Mouse (Mus musculus): ENCODE measurements at regions not wholly inside any gene's neighbourhood (a gene's known extent, or its start where the extent isn't known, plus 50 kb on each side); places are given as distances from the start of the nearest gene placed in this dataset.

DNA sequence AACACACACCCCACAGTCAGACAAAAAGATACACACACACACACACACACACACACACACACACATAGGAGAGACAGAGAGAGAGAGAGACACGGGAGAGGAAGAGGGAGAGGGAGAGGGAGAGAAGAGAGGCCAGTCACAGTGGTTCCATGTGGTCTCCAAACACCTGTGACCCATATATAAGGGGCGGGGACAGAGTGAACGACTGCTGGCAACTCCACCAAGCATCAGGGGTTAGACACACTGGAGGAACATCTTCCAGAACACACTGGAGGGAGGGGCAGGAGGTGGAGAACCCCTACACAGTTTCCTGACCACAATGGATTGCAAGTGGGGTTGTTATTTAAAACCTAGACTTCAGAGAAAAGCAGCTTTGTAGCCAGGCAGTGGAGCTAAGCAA lies 321.4 kb downstream of the Hlx start:
- no peak for DNase-seq (ENCODE audit: extremely low spot score, low read depth, low spot score)

DNA sequence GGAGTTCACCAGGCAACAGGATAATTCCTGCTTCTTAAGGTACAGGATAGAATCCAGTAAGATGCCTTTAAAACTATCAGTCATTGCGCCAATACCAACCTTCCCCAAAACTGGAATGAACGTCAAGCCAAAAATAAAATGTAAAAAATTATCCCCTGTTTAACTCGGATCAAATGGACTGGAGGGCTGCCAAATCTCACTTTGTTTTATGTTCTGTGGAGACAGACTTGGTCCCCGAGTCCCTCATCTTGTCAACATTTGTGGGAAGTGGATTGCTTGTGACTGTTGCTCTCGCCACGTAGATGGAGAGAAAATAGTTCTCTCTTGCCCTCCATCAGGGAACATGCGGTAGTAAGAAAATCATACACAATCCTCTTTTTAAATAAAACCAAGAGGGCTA lies 322.4 kb downstream of the Hlx start:
- no peak for DNase-seq (ENCODE audit: extremely low spot score, low read depth, low spot score)

DNA sequence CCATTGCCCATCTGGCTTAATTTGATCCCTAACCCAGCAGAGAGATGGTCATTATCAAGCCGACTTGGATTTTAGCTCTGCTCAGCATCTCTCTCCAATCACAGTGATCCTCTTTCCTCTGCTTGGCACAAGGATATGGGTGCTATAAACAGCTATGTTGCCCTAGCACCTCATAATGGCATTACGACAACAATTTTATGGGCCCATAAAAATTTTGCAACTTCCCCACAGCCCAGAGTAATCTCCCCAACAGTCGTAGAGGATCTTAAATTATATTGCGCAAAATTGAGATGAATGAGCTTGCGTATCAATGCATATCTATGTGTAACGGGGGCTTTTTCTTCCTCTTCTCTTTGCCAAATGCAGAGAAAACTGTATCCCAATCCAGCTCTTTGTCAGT lies 329.4 kb downstream of the Hlx start:
- DNase-seq (ENCODE audit: extremely low spot score, low read depth, low spot score): peak; percentile 5

DNA sequence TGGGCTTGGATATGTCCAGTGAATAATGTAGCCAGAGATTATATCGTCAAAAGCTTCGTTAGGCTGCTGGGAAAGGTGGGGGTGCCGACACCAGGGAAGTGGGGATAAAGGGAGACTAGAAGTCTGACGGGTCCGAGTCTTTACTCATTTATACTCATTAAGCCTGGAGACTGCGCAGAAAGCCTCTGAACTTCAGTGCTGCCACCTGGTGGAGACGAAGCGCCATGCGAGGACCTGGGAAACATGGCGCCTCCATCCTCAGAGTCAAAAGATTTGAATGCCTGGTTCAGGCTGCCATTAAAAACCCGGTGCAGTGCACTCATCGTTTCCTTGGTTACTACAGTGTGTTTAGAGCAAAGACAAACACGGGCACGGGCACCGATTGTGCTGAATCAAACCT lies 337.2 kb downstream of the Hlx start:
- no peak for DNase-seq (ENCODE audit: extremely low spot score, low read depth, low spot score)

DNA sequence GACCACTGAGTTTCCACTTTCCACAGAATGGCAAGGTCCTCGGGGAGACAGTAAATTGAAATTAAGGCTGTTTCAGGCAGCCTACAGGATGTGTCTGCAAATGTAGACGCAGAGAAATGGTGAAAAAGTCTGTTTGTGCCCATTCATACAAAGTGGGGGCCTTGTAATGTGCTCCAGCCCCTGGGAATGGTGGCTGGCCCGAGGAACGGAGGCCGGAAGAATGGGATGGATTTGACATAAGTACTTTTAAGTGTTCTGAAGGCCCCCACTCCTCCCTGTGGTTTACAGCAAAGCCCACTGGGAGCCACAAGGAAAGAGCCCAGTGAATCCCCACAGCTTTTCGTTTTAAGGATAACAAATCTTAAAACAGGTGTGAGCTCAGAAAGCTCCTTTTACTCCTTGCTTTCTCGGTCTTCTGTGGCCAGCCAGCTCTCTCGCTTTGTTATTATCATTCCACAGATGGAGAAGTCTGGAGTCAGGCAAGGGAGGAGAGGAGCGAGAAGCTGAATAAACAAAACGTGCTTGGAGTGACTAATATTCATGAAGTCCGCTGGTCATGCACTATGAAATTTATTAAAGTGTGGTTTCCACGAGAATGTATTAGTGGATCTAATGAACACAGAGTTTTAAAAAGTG lies 337.7 kb downstream of the Hlx start:
- no peak for DNase-seq (ENCODE audit: extremely low spot score, low read depth, low spot score)

DNA sequence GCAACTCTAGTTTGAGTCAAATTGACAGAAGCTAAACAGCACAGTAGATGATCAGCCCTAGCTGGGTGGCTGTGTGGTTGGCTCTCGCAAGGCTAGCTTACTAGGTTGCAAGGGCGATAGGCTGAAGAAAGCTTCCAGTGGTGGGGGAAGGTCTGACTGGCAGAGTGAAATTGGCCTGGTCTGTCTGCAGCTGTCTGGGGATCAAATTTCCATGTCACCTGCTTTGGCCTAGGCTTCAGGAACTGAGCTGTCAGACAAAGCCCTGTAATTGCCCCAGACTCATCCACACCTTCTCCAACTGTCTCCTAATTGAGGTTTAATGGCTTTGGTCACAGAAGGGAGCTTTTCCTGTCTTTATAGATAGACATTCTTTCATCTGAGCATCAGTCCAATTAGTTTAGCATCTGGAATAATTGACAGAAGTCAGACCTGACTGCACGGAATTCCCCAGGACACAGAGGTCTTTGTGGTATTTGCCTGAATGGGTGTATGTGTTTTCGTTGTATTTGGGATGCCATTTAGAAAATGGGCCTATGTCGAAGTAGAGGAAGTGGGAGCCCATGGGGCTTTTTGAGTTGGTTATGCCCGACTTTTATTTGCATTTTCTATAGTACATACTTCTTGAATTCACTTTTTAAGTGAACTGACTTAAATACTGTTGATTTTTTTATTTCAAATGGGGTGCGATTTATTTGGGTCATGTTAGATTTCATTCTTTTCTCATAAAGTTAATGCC lies 348.2 kb downstream of the Hlx start:
- no peak for DNase-seq (ENCODE audit: extremely low spot score, low read depth, low spot score)

DNA sequence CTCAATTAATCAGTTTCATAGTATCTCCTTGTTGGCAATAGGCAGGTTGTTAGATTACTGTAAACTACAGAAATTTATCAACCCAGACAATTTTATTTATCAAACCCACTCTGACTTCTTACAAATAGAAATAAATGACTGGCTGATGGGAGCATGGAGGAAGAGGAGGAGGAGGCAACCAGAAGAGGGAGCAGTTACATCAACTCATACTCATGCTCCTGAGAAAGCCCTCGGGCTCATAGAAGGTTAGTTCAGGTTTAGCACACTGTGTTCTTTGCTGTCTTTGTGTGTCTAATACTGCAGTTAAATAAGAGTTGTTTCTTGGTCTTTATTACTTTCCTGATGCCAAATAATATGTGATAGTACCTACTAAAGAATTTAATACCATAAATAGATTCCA lies 344.6 kb upstream of the 1700056E22Rik start:
- no peak for DNase-seq (ENCODE audit: extremely low spot score, low read depth, low spot score)

DNA sequence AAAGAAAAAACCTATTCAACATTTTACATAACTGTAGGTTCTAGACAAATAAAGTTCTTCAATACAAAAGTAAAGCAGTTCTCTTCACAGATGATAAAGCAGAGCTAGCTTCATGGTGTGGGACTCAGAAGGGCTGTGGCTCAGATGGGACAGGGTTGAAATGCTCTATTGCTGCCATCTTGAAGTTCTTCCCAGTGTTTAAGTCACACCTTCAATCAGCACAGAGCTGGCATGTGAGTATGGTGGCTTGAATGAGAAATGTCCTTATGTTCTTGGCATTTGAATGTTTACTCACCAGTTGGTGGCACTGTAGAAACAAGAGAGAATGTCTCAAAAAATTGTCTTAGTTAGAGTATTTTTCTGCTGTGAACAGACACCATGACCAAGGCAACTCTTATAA lies 330.9 kb upstream of the 1700056E22Rik start:
- DNase-seq (ENCODE audit: extremely low spot score, low read depth, low spot score): no peak

DNA sequence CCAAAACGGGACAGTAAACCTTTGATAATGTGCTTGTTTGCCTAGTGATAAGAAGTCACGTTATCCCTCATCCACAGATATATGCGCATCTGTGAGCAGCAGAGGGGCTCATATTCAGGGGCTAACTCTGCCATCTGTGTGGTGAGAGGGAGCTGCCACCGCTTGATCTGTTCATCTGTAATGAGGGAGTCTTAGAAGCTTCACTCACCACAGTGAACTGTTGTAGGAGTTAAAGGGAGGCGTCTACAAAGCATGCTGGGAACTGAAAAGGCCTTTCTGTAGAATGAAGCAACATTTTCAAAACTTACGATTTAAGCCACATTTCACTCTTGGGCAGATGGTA lies 324.1 kb upstream of the 1700056E22Rik start:
- DNase-seq (ENCODE audit: extremely low spot score, low read depth, low spot score): no peak

DNA sequence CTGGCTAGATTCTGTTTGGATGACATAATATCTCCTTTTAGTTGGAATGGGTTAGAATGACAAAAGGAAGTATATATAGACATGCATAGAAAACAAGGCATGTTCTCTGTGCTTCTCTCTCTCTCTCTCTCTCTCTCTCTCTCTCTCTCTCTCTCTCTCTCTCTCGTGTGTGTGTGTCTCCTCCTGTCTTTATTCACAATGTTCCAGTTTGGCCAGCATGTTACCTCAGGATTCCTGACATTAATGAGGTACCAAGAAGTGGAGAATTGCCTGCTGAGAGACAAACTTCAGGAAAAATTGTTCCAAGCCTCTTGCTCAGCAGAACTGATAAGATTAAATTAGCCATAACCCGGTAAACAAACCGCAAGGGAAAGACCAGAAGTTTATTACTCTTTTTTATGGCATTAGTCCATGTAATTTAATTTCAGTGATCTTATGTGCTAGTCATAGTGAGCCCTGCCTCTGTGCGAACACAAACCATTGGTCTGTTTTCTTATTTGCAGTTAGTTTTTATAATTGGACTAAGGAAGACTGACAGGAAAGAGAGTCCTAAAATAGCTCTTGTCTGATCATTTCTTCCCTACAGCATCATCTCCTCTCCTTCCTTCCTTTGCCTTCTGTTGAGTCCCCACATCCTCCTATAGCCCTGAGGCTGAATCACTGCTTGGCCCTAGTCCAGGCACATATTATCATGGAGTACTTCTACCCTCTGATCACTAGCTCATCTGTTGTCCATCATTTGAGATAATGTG lies 323.5 kb upstream of the 1700056E22Rik start:
- no peak for DNase-seq (ENCODE audit: extremely low spot score, low read depth, low spot score)

DNA sequence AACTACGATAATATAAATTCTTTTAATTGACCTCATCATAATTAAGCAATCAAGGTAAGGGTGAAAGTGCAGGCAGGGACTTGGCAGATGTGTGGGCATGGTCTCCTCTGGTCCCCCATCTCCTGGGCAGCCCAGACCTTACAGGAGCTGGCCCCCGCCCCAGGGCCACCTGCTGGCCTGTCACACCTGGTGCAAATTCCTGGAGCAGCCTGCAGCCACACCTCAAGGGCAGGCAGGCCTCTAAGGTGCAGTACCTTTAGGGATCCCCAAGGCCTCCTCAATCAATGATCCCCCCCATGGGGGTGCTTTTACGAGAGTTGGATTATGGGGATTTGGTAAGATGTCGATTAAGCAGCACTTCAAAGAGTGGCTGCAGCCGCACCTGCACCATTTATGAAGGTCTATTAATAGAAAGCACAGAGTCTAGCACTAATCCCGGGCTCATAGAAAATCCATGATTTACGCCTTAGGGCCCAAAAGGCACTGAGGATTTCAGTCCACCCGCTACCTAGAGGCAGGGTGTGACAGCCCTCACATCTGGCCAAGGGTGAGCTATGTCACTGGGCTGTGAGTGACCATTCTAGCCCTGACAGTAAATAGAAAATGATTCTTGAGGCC lies 319.8 kb upstream of the 1700056E22Rik start:
- no peak for DNase-seq (ENCODE audit: extremely low spot score, low read depth, low spot score)

DNA sequence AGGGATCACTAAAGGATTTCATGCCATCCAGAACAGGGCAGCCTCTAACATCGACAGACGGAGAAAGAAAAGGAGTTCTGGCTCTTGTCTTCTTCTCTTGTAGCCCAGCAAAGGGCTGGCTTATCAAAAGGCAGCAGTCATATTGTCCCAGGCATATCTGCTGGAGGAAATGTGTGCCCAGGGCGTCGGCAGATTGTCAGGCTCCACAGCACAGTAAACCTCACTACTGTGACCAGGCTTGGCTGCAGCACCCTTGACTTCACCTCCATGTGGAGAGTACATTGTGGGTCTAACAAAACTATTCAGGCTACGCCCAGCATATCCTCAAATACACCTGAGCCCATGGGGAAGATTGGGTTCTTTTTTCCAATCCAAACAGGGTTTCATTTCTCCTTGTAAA lies 317.7 kb upstream of the 1700056E22Rik start:
- no peak for DNase-seq (ENCODE audit: extremely low spot score, low read depth, low spot score)

DNA sequence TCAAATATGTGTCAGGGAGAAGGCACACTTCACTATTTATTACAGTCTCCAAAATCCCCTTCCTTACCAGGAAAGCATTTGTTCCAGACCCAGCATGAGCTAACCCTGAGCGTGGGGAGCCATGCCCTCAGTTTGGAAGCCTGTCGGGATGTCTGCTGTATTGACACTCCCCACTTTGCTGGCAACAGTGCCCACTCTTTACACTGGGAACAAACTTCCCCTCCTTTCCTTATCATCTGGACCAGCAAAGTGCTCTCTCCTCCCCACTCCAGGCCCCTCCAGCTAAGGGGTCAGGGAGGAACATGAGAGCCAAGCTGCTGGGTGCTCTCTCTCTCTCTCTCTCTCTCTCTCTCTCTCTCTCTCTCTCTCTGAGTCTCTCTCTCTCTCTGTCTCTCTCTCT lies 310.7 kb upstream of the 1700056E22Rik start:
- DNase-seq (ENCODE audit: extremely low spot score, low read depth, low spot score): no peak

DNA sequence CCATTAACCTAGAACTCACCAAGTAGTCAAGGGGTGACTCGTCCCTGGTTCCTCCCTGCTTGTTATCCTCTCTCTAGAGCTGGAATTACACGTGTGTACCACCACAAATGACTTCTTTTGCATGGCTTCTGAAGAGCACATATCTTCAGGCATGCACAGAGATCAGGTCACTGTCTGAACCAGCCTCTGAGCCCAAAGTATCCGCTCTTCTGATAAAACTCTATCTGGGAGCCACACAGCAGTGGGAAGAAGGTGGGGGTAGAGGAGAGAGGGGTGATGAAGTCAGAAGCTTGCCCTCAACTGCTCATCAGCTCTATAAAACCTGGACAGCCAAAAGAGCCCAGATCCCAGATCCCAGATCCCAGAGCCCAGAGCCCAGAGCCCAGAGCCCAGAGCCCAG lies 301.9 kb upstream of the 1700056E22Rik start:
- DNase-seq (ENCODE audit: extremely low spot score, low read depth, low spot score): no peak

DNA sequence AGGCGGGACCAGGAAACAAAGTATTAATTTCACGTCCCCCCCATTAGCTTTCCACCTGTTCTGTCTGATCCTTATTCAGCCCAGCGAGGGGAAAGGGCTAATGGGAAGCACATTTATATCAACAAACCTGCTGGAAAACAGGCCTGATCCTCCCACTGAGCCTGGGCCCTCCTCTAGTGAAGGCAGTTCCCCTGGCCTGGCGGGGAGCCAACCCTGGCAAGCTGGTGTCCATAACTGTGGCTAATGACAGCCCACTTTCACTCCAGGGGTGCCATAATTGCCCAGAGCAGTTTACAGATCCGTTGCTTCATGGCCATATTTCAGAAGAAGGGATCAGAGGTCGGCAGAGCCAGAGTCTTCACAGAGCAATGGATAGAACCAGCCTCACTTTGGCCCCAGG lies 301.2 kb upstream of the 1700056E22Rik start:
- DNase-seq (ENCODE audit: extremely low spot score, low read depth, low spot score): peak; percentile 42

DNA sequence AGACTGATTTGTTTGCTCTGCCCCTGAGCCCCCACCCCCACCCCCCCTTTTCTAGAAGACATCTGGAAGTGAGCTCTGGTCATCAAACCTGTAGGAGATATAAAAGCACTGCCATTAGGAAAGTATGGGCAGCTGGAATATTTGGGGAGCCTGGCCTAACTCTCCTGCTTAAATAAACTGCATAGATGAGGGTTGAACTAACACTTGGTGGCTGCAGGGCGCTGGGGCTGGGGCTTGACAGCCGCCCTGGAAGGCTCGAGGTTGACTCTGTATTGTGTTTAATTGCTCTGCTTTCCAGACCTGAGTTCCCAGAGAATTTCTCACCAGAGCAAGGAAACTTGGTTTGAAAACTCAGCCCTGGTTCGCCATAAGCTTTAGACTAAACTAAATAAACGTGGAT lies 300.7 kb upstream of the 1700056E22Rik start:
- DNase-seq (ENCODE audit: extremely low spot score, low read depth, low spot score): no peak

DNA sequence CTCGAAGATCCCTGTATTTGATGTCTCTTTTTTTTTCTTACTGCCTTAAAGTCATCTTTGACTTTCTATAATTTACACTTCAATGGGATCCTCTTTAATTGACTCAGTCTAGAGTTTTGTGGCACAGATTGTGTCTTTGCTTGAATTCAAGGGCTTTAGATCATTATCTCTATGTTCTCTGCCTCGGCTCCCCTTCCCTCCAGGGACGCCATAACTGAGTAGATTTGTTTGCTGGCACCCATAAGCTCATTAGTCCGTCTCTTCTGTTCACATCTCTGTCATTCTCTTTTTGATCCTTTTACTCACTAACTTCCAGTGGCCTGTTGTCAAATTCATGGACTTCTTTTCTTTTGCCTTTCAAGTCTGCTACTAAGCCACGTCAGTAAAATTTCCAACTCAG lies 299.0 kb upstream of the 1700056E22Rik start:
- no peak for DNase-seq (ENCODE audit: extremely low spot score, low read depth, low spot score)

DNA sequence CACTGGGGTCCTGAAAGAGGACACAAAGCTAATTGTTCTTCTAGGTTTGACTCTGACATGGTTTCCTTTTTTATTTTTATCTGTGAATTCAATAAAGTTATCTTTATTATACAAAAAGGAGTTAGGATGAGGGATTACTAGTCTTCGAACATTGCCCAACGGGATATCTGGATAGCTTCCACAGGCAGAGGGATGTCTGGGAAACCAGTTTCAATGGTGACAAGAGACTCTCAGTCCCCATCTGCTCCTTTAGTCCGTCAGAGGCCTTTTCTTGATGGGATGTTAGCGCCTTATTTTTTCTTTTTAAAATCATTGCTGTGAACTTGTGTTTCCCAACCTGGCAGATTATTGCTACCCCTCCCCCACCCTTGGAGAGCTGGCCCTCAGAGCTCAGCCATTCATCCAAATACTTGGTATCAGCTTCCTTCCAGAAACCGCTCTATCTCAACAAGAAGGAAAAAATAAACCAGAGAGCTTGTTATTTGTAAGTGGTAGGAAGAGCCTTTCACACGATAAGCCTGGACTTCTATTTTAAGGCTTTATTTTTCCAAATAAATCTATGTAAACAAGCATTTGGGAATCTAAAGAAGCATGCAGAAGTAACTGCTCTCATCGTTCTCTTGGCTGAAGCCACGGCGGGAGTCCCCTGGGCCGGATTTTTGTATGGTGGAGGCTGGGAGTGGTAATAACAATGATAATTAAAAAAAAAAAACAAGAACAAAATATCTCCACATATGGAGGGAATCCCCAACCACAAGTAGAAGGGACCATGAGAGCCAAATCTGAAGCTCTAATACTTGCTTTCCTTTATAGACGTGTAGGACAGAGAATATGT lies 296.6 kb upstream of the 1700056E22Rik start:
- DNase-seq (ENCODE audit: extremely low spot score, low read depth, low spot score): no peak

DNA sequence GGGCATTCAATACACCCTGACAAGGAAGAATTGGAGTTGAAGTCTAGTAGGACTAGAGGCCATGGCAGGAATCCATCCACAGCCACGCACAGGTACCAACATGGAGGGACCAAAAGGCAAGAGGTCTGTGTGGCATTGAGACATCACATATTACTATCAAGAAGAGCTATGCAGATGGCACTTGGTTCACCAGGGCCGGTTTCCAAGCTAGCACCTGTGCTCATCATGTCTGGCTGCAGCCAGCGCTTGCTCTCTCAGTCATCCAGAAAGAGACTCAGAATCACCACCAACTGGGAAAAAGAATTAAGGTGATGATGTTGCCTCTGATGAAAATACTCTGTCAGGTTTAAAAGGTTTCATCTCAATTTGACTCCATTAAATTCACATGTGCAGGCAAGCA lies 292.1 kb upstream of the 1700056E22Rik start:
- DNase-seq (ENCODE audit: extremely low spot score, low read depth, low spot score): no peak

DNA sequence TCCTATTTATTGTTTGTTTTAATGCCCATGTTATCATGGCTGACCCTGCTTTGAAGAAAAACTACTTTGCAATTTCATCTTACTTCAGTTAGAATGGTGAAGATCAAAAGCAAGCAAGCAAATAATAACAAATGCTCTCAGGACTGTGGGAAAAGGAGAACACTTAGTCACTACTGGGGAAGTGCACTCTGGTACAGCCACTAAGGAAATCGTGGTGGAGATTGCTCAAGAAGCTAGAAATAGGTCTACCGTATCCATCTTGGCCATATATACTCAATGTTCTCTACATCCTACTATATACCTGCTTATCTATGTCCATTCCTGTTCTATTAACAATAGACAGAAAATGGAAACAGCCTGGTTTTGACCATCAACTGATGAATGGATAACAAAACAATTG lies 290.1 kb upstream of the 1700056E22Rik start:
- DNase-seq (ENCODE audit: extremely low spot score, low read depth, low spot score): no peak
